Mouse (Mus musculus) ovary, postnatal 14 days (tissue): ENCODE results near the gene Prkg1.
"Not testable (repeated sequence)": the region's sequence is repeated elsewhere in the genome, so short reads cannot be mapped to it uniquely, and the experiment has no call there.

Experiments used
- DNase-seq: peaks from one replicate; pipeline ENCODE4 v3.0.0; 2022; ENCODE audit warnings: low spot score

The Prkg1 gene

DNA sequence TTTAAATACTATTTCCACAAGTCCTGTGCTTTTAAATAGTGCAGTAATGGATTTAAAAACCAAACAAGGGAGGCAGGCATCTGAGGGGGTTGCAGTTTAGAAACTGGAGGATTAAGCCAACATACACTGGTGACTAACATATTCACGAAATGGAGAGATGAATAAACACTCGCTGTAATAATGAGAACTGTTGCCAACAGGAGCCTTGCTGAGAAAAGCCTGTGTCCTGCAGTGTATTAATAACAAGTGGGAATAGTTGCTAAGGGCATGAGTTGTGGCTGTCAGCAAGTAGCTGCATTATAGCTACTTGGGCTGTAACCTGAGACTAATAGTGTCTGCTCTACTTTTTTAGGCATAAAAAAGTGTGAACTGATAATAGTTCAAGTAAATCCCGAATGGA lies 480.3 kb downstream of the Prkg1 start:
- no peak for DNase-seq

DNA sequence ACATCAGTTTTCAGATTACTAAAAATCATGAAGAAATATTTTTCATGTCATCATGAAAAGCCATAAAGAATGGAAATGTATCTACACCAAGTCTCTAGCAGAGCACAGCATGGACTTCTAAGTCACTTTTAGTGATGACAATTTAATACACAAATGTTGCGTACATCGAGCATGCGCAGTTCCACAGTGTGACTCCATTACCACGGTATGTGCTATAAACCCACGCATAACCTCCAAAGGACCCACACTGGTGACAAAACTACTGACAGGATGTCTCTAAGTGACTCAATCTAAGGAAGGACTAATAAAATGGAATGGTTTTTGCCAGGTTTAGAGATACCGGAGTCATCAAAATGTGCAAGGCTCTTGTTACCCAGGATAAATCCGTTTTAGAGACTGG lies 480.7 kb downstream of the Prkg1 start:
- no peak for DNase-seq

DNA sequence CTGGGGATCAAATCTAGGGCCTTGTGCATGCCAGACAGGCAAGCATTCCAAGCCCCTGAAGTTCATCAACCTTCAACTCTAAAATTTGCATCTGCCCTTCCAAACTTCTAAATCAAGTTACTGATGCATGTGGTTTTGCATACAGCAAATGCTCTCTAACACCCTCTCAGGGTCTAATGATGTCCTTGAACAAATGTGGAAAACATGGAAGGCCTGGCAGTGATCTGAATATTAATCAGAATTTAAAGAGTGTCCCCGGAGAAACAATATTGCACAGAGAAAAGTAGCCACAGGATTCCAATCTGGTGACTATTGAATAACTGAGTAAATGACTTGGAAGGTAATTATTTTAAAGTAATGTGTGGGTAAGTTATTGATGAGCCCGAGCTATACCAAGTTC lies 481.2 kb downstream of the Prkg1 start:
- no peak for DNase-seq

DNA sequence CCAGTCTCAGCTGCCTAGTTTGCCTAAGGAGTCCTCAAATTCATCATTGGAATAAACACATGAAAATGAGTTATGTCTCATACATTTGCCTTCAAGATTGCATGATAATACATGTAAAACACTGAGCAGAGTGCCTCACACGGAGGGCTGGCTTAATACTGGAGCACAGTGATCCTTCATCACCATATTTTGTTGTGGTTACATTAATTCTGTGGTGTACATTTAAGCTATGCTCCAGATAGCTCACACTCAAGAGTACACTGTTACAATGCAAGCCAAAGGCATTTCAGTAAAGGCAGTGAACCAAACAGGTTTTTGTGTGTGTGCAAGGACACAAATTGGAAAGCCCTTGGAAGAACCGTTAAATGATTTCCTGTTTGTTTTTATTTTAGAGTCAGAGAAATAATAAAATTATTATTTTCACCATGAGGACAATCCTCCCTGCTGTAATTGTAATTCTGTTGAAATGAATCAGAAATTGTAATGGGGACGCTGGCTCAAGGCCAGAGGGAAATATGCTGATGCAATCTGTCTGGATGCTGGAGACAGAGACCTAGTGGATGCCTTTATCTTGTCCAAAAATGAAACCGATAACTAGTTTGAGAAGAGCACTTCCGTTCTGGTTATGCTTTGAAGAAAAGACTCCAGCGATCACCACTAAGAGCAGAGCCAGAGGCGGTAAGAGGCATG lies 484.9 kb downstream of the Prkg1 start:
- DNase-seq, result no peak

DNA sequence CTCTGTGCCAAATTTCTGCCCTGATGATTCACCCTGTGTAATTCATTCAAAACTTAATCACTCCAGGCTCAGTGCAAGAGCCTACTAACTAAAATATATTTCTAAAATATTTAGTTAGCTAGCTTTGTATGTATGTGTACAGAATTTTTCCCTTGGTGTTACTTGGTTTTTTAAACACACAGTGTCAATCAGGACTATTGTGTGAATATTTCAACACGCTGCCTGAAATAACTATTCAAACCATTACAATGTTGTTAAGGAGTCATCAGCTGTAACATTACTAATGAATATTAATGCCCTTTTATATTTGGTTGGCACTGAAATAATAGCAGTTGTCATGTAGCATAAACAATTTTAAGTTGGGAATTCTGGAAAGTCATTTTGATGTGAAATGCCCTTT lies 502.4 kb downstream of the Prkg1 start:
- DNase-seq, result no peak

DNA sequence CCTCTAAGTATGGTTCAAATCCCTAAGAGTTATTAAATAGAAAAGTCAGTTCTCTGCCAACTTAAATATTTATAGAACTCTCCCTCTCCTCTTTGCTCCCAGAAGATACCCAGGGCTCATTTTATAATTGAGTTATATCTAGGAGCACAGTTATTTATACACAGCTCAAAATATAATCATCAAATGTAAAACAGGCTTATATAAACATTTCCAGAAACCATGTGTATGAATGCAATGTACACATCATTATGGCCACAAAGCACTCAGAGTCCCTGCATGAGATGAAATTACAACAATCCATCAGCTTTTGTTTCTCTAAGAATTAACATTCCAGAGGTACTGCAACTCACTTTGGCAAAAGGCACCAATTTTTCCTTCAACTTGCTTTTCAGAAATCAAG lies 504.3 kb downstream of the Prkg1 start:
- DNase-seq, result no peak

DNA sequence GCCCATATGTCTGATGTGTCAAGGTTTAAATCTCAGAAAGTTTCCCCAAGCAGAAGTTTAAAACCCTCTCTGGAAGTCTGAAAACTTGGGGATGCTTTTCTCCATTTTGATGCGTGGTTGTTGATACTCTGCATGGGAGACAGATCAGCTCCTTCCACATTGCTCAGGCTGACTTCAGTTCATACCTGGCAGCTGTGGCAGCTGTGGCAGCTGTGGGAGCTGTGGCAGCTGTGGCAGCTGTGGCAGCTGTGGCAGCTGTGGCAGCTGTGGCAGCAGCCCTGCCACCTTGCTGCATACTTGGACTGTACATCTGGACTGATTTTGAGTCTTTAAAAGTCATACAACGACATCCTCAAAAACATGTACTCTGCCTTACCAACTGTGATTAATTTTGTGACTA lies 509.1 kb downstream of the Prkg1 start:
- DNase-seq, result no peak

DNA sequence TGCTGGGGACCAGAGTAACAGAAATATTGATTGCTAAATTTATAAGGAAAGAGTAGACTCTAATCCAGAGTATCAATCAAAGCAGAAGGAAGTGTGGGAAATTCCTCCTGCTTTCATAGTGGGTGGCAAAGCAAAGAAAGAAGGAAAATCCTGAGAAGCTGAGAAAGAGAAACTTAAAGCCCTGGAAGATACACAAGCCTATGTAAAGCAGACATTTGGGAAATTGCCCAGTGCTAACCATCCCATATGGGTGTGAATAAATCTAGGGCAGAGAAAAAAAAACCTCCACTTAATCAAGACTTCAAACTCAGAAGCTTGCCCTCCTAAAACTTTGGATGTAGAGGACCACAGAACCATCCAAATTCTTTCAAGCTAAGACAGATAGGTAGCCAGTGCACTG lies 532.4 kb downstream of the Prkg1 start:
- DNase-seq, result no peak

DNA sequence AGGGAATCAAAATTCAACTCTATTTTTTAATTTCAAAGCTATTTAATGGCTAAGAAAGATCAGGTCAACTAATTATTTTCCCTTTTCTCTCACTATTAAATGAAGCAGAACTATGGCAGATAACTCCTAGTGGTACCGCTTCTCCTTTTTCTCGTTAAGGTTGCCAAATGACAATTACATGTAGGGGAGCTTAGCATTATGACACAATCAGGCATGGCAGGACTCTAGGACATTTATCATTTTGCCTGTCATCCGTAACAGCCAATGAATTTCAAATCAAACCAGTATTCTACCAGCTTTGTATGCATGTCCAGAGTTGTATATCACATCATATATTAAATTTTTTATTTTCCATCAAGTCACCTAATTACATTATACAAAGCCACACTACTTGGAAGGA lies 536.4 kb downstream of the Prkg1 start:
- no peak for DNase-seq

DNA sequence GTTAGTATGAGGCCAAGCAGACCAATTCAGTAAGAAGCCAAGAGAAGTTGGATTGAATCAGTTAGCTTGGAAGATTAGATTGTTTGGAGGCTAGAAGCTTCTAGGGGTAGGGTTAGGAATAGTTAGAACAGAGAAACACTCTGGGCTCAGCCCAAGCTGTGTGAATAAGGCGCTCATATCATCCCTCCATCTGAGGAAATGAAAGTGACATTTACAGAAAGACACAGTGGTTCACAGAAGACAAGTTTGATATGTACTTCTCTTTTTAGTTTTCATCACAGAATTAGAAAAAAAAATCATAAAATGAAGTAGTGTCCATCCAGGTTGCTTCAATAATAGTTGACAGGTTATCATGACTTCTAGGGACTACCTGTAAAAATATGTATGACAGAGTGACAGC lies 541.4 kb downstream of the Prkg1 start:
- DNase-seq, result no peak

DNA sequence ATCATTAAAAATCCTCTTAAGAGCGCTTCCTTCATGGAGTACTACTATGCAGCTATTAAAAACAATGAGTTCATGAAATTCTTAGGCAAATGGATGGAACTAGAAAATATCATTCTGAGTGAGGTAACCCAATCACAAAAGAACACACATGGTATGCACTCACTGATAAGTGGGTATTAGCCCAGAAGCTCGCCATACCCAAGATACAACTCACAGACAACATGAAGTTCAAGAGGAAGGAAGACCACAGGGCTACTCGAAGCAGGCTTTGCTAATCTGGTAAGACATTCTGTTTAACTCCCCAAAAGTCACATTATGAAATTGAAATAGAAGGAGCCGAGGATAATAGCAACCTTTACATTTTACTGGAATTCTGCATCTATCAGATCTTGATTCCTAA lies 545.6 kb downstream of the Prkg1 start:
- not testable (repeated sequence) for DNase-seq

DNA sequence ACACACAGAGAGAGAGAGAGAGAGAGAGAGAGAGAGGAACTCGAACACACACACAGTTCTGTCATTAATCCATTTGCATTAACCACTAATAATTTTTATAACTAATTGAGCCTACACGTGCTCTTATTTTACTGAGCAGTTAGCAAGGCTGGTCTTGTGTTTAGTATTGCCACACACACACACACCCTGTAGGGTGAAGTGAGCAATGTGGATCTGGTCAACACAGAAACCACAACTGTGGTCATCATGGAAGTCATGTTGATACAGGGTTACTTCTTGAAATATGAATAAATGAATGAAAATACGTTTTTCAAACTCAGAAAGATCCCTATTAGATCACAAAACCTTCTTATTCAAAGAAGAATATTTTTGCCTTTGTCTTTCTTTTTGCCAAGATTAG lies 554.0 kb downstream of the Prkg1 start:
- no peak for DNase-seq

DNA sequence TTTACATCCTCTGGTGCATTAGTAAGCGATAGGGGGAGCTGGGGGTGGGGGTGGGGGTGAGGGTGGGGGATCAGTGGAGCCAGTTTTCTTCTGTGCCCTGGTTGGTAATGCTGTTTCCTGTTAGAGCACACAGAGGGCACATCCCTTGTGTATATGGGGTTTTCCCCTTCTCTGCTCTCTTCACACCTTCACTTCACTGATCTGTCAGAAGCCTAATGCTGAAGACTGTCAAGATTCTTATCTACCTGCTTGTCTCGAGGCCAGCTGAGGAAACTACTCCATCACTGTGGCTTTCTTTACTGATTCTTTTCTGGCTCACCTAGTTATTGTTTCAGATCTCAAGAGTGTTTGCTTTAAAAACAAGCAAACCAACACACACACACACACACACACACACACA lies 554.4 kb downstream of the Prkg1 start:
- DNase-seq, result no peak

DNA sequence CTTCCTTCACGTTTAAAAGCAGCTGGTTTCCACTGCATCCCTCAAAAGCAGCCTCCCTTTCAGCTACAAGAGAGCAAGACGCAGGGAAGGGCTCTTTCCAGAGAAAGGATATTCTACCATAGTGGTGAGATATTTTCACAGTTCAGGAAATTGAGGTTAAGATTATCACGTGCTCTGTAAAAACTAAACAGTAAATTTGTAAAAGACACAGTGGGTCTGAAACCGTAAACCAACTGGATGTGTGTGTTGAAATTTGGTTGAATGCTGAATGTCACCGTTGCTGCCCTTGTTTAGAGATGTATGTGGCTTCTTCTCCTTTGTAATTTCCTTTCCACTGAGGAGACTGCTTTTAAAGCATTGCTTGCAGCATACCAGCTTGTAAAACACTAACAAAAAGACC lies 565.2 kb downstream of the Prkg1 start:
- DNase-seq, result no peak

DNA sequence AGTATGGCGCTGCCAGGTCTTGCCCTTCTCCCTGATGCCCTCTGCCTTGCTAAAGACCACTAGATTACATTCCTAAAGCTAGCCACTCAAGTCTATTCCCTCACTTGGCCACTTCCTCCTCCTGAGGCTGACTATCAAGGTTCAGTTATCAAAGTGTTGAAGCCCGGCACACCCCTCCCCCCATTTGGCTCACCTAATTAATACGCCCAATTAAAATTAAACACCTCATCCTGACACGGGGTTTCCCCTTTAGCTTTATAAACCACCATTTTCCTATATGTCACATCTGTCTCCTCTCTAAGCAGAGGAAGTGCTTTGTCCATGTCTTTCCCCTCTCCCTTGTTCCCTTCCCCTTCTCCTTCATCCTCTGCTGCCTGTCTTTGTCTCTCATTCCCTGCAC lies 566.4 kb downstream of the Prkg1 start:
- DNase-seq, result no peak

DNA sequence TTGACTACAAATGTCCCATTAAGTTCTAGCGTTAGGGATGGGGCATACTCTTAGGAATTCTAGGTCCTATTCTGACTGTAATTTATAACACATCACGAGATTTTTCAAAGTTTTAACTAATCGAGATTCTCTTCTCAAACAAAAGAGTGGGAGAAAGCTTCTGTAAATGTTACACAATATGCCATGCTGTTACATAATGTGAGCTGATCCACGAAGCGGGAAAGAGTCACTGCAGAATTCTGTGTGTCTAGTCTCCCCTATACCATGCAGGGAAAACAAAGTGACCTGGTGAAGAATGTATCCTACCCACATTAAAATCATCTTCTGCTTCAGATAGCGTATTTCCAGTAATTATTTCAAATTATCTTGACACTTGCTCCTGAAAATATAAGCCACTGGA lies 567.8 kb downstream of the Prkg1 start:
- no peak for DNase-seq

DNA sequence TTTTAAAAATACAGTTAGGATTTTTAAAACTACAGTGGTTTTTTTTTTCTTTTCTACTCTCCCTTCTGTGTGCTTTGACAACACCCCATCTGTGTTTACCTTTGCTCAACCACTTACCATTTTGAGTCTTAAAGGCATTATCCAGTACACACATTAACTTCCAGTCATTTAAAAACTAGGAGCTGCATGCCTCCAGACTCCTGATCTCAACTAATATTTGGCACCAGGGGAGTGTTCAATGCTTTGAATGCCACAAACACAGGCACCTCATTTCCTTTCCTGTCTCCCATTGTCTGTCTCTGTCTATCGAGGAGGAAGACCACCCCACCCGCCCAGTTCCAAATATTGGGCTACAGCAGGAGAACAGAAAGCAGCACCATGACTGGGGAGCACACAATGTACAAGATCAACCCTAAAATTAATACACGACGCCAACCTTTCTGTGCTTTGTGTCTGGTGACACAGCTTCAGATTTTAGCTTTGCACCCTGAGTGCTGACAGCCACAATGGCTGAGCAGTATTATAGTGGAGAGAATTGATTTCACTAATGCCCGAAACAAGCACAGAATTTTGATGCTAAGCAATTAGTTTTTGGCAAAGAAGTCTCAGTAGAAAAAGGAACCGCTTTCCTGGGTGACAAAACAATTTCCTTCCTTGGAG lies 576.1 kb downstream of the Prkg1 start:
- no peak for DNase-seq

DNA sequence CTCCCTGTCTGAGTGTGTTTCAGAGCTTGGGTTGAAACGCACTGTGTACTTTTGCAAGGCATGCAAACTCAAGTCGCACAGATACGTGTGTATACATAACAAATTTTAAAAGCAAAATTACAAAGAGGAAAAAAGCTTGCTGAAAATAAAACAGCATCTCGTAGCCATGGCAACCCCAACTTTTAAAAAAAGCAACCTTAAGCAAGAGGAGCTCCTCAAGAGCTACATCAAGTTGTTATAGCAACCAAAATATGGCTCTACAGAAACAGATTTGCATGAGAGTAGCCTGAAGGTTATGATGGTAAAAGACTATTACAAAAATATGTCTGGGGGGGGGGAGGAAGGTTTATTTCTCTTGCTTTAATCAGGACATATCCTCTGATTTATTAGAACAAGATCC lies 584.1 kb downstream of the Prkg1 start:
- DNase-seq, result no peak

DNA sequence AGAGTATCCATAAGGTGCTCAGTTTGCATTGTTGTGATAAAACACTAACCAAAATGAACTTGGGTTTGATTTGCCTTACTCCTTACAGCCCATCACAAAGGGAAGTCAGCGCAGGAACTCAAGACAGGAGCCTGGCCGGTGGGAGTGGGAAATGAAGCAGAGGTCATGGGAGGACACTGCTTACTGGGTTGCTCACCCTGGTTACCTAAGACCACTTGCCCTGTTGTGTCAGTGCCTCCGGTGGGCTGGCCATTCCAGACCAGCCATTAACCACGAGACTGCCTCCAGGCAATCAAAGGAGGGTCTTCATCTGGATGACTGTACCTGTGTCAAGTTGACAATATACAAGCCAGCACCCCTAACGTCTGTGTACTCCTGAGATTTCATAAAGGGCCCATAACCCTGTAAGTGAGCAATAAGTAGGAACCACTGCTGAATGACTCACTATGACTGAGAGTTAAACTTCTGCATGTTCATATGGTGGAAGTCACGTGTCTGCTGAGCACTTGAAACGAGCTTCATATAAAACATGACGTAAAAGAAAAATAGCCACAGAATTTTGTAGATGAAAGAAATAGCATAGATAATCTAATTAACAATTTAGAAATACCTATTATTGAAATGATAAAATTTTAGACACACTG lies 587.4 kb downstream of the Prkg1 start:
- no peak for DNase-seq

DNA sequence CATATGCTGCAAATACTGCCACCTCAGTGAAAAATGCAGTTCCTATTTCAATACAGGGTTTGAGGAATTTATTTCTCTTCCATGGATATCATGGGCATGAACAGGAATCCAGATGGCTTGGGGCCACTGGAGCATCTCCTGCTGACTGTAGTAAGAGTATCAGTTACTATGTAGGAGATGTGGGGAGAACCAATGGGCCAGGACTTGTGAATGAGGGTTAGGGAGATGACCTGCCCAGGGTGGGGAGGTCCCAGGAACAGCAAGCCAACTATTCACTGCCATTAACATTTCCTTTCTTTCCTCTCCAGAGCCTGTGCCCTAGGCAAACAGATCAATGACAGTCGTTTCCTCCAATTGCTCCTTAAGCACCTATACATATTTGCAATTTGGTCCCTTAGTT lies 593.8 kb downstream of the Prkg1 start:
- no peak for DNase-seq

DNA sequence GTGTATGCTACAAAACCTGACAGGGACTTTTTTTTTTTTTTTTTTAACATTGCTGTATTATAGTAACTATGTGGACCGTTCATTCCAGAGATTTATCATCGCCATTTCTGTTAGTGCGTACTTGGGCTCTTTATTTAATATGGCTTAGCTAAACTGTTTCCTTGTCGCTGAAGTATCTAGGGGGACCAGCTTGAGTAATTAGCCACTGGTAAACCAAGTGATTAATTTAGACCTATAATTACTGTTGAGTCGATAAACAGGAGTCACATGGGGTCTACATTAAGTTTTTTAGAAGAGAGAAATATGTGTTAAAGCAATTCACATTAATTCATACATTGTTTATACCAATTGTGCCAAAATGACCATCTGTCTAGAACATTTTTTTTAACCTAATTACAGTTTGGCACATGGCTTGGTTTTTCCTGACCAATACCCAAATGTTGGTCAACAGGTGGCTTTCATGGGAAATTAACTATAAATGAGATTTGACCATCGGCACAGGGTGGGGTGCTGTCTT lies 605.8 kb downstream of the Prkg1 start:
- DNase-seq, result no peak

DNA sequence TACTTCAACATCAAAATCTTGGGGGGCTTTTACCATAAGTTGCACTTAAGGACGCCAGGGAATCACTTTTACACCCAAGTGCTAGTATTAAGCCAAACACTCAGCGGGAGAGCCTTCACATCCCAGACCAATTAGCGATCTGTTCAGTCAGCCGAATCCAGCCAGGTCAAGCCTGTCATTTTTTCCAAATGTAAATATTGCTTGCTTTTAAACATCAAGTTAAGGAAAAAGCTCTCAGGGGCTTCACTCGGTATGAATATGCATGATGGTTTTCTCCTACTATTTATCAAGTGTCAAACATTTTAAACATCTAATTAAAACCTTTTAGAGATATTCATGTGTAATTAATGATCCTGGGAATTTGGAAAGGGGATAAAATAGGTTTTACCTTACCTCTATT lies 611.4 kb downstream of the Prkg1 start:
- DNase-seq, result no peak

DNA sequence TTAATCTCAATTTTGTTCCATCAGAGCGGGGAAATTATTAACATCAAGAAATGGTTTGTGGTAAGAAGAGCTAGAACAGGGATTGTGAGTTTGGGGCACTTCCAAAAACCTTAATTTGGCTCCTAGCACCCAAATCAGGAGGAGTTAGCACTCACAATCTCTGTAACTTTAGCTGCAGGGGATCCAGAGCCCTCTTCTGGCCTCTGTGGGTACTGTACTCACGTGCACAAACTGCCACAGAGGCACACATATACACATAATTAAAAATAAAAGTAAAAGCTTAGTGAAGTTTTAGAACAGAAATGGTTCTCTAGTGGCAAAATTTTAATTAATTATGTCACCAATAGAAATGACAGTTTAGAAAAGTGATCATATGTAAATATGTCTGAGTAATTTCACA lies 614.9 kb downstream of the Prkg1 start:
- DNase-seq, result no peak

DNA sequence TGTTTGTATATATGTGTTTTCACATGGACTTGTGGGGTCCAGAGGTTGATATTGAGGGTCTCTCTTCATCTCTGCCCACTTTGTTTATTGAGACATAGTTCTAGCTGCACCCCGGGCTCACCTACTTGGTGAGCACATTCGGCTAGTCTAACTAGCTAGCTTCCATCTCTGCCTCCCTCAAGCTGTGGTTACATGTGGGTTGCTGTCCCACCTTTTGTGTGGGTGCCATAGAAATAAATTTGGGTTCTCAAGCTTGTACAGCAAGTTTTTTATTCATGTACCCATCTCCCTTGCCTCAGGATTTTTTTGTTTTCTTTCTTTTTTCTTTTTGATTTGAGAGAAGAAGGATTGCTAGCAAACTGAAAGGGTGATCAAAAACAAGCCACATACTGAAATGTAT lies 617.4 kb downstream of the Prkg1 start:
- no peak for DNase-seq
